Mouse (Mus musculus): Measurements from ENCODE around the gene Sac3d1. TPM values are rescaled to one million over a fixed set of nuclear protein-coding genes. Genes with fewer than 3 reads are reported as not detected.
A peak's percentile ranks its signal among the peaks of the same experiment; 100 is the strongest.
"Not testable (repeated sequence)": the region's sequence is repeated elsewhere in the genome, so short reads cannot be mapped to it uniquely, and the experiment has no call there.

Gene Sac3d1
- total RNA-seq (2015): 12.0 and 16.9 TPM in 2 replicates
- 5.5 and 6.3 TPM in 2 replicates for total RNA-seq (2017)

GRCm38 (mm10) chr19:6117986-6118676 is at the start of gene Sac3d1:
TSS of gene Sac3d1 (minus strand) at chr19:6118650.
- peak; percentile 91 for ATAC-seq (replicated peaks; ENCODE audit: poor library complexity)

- ATAC-seq (replicated peaks; ENCODE audit: poor library complexity): no peak
Measured at GRCm38 (mm10) chr19:6166750-6167149, 48.3 kb upstream of the Sac3d1 start.

- peak; percentile 23; the same call in 1 of the 2 replicates for ATAC-seq (replicated peaks; ENCODE audit: poor library complexity)
Measured at GRCm38 (mm10) chr19:6163872-6164547, 45.6 kb upstream of the Sac3d1 start.

- ATAC-seq (replicated peaks; ENCODE audit: poor library complexity): peak; percentile 85
Measured at GRCm38 (mm10) chr19:6157220-6157619, 38.8 kb upstream of the Sac3d1 start.

GRCm38 (mm10) chr19:6156372-6156771 is 37.9 kb upstream of the Sac3d1 start:
- no peak for ATAC-seq (replicated peaks; ENCODE audit: poor library complexity)

- no peak for ATAC-seq (replicated peaks; ENCODE audit: poor library complexity)
Measured at GRCm38 (mm10) chr19:6155174-6155573, 36.7 kb upstream of the Sac3d1 start.

GRCm38 (mm10) chr19:6144842-6145241 is 26.4 kb upstream of the Sac3d1 start:
- ATAC-seq (replicated peaks; ENCODE audit: poor library complexity): no peak

GRCm38 (mm10) chr19:6141394-6141749 is 22.9 kb upstream of the Sac3d1 start, which contains the start of gene Arl2:
TSS of gene Arl2 (minus strand) at chr19:6141548.
- peak; percentile 78 for ATAC-seq (replicated peaks; ENCODE audit: poor library complexity)

- ATAC-seq (replicated peaks; ENCODE audit: poor library complexity): peak; percentile 85
Measured at GRCm38 (mm10) chr19:6140678-6141393, 22.4 kb upstream of the Sac3d1 start, which contains the start of gene Batf2. TSS of gene Batf2 (plus strand) at chr19:6140983.

- ATAC-seq (replicated peaks; ENCODE audit: poor library complexity): no peak; the same call in 1 of the 2 replicates
Measured at GRCm38 (mm10) chr19:6140374-6140677, 21.9 kb upstream of the Sac3d1 start.

GRCm38 (mm10) chr19:6139701-6140100 is 21.3 kb upstream of the Sac3d1 start:
- no peak for ATAC-seq (replicated peaks; ENCODE audit: poor library complexity)

GRCm38 (mm10) chr19:6136397-6136796 is 17.9 kb upstream of the Sac3d1 start:
- ATAC-seq (replicated peaks; ENCODE audit: poor library complexity): no peak

- ATAC-seq (replicated peaks; ENCODE audit: poor library complexity): not testable (repeated sequence)
Measured at GRCm38 (mm10) chr19:6133197-6133596, 14.7 kb upstream of the Sac3d1 start.

- ATAC-seq (replicated peaks; ENCODE audit: poor library complexity): peak; percentile 47
Measured at GRCm38 (mm10) chr19:6132171-6132827, 13.8 kb upstream of the Sac3d1 start.

- ATAC-seq (replicated peaks; ENCODE audit: poor library complexity): not testable (repeated sequence)
Measured at GRCm38 (mm10) chr19:6130414-6131128, 12.1 kb upstream of the Sac3d1 start.

- ATAC-seq (replicated peaks; ENCODE audit: poor library complexity): peak; percentile 91
Measured at GRCm38 (mm10) chr19:6127760-6128341, 9.4 kb upstream of the Sac3d1 start, which contains the start of gene Snx15. TSS of gene Snx15 (minus strand) at chr19:6128304.

- no peak for ATAC-seq (replicated peaks; ENCODE audit: poor library complexity)
Measured at GRCm38 (mm10) chr19:6126789-6127580, 8.5 kb upstream of the Sac3d1 start.

GRCm38 (mm10) chr19:6126289-6126688 is 7.8 kb upstream of the Sac3d1 start:
- ATAC-seq (replicated peaks; ENCODE audit: poor library complexity): peak; percentile 48

- ATAC-seq (replicated peaks; ENCODE audit: poor library complexity): no peak
Measured at GRCm38 (mm10) chr19:6124898-6125297, 6.4 kb upstream of the Sac3d1 start.
